Mouse (Mus musculus): ENCODE results near the gene Prkca. TPM values are rescaled to one million over a fixed set of nuclear protein-coding genes. Genes with fewer than 3 reads are reported as not detected.

The Prkca gene
- polyA plus RNA-seq, 1 experiment from 2014 or later: 5.4 TPM

- Histone ChIP-seq H3K4me1 (no peaks in the 10 kb centered on the region), H3K9ac (replicated peaks) (no peak overlapping the region), H3K27ac (replicated peaks) (no peak overlapping the region), H3K9me3 (no peaks in the 10 kb centered on the region), H3K27me3 (no peaks in the 10 kb centered on the region), H3K4me3 (no peak overlapping the region), H3K4me2 (replicated peaks) (no peak overlapping the region), H3K36me3 (no peaks in the 10 kb centered on the region)
- no peak for ATAC-seq (ENCODE audit: low FRiP score, low read depth)
Observed at GRCm38 (mm10) chr11:108082673-108083072, 261.1 kb downstream of the Prkca start.

DNA sequence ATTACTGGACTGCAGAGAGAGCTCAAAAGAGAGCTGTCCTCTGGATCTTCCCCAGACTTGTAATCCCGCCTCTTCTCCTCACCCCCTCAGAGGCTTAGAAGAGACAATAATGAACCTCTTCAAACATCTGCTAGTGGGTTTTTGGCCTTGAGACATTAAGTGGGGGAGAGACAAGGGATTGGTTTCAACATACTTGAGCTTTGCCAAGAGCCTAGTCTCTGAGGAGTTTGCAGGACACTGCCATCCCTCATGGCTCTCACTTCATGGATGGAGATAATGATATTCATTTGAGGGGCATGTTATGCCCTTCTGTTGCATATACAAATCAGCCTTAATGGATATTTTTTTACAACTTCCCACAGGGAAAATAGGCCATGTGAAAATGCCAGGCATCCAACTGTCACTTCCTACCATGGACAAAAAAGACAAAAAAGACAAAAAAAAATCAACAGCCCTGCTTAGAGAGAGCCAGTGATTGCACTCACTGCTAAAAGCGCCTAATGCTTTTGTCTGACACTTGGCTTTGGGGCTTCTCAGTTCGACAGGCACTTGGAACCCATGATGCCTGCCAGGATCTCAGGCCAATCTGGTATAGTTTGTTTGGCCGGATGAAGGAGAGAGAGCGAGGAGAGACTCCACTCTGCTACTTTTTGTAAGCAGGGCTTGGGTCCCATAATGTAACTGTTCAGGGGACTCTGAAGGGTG lies 263.6 kb downstream of the Prkca start:
- H3K4me3 ChIP-seq: no peak overlapping the region
- ATAC-seq (ENCODE audit: low FRiP score, low read depth): no peak

DNA sequence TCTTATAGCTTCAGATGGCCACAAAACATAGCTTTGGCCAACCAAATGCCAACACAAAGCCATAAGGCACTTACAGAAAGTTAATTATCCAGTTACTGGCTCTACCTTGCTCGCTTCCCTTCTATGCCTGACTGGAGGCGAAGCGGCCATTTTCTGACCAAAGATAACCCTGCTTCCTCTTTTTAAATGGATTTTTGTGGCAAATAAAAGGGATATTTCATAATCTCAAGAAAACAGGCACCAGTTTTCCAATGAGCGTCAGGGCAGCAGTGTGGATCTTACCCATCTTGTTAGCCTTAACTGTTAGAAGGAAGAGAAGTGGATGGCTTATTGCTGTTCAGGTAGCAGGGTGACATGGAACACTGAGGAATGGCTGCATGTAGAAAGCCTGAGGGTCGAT lies 264.3 kb downstream of the Prkca start:
- no peak for ATAC-seq (ENCODE audit: low FRiP score, low read depth)
- Histone ChIP-seq H3K4me2 (replicated peaks) (no peak overlapping the region), H3K27ac (replicated peaks) (no peak overlapping the region), H3K9ac (replicated peaks) (no peak overlapping the region), H3K4me1 (no peaks in the 10 kb centered on the region), H3K9me3 (no peaks in the 10 kb centered on the region), H3K4me3 (no peak overlapping the region), H3K27me3 (no peaks in the 10 kb centered on the region), H3K36me3 (no peaks in the 10 kb centered on the region)
- 96% methylated on average over 5 of the region's 5 CpGs for WGBS

More for the DNA sequence above, 263.6 kb downstream of the Prkca start:
- H3K27me3 ChIP-seq: no peaks in the 10 kb centered on the region
- H3K4me1 ChIP-seq: no peaks in the 10 kb centered on the region
- H3K36me3 ChIP-seq: no peaks in the 10 kb centered on the region
- H3K4me2 ChIP-seq (replicated peaks): no peak overlapping the region
- 83% methylated on average over 5 of the region's 5 CpGs for WGBS
- no peak overlapping the region for H3K9ac ChIP-seq (replicated peaks)
- H3K27ac ChIP-seq (replicated peaks): no peak overlapping the region
- no peaks in the 10 kb centered on the region for H3K9me3 ChIP-seq

- Histone ChIP-seq H3K9me3 (no peaks in the 10 kb centered on the region), H3K4me3 (no peak overlapping the region), H3K27me3 (no peaks in the 10 kb centered on the region), H3K27ac (replicated peaks) (no peak overlapping the region), H3K4me1 (no peaks in the 10 kb centered on the region), H3K9ac (replicated peaks) (no peak overlapping the region), H3K36me3 (no peaks in the 10 kb centered on the region), H3K4me2 (replicated peaks) (no peak overlapping the region)
- WGBS: 88% methylated on average over 3 of the region's 3 CpGs
- ATAC-seq (ENCODE audit: low FRiP score, low read depth): no peak
Observed at GRCm38 (mm10) chr11:108077514-108077913, 266.2 kb downstream of the Prkca start.

- Histone ChIP-seq H3K9ac (replicated peaks) (no peak overlapping the region), H3K9me3 (no peaks in the 10 kb centered on the region), H3K36me3 (no peaks in the 10 kb centered on the region), H3K4me3 (no peak overlapping the region), H3K4me2 (replicated peaks) (no peak overlapping the region), H3K27ac (replicated peaks) (no peak overlapping the region), H3K27me3 (no peaks in the 10 kb centered on the region), H3K4me1 (no peaks in the 10 kb centered on the region)
- ATAC-seq (ENCODE audit: low FRiP score, low read depth): no peak
- WGBS: 77% methylated on average over 6 of the region's 6 CpGs
Observed at GRCm38 (mm10) chr11:108072606-108073243, 271.0 kb downstream of the Prkca start.

- Histone ChIP-seq H3K27ac (replicated peaks) (no peak overlapping the region), H3K36me3 (no peaks in the 10 kb centered on the region), H3K4me3 (no peak overlapping the region), H3K9ac (replicated peaks) (no peak overlapping the region), H3K4me1 (no peaks in the 10 kb centered on the region), H3K4me2 (replicated peaks) (no peak overlapping the region), H3K27me3 (no peaks in the 10 kb centered on the region), H3K9me3 (no peaks in the 10 kb centered on the region)
- ATAC-seq (ENCODE audit: low FRiP score, low read depth): no peak
- WGBS: 80% methylated on average over 6 of the region's 6 CpGs
Observed at GRCm38 (mm10) chr11:108071230-108071629, 272.5 kb downstream of the Prkca start.

DNA sequence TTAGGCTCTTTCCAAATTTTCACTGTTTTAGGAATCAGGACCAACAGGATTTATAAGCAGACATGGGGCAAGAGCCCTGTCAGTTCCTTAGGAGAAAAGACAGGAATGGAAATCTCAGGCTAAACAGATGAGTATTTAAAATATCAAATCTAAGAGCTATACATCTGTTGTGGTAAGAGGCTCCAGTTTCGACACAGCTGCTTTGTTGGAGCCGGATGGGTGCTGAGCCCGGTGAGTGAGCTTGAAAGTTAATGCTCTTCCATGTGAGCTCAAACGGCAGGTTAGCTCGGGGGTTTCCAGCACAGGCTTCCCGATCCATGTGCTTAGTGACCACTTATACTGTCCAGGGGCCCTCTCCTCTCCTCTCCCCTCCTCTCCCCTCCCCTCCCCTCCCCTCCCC lies 273.7 kb downstream of the Prkca start:
- no peak overlapping the region for H3K4me3 ChIP-seq
- no peaks in the 10 kb centered on the region for H3K27me3 ChIP-seq
- H3K4me1 ChIP-seq: no peaks in the 10 kb centered on the region
- no peak overlapping the region for H3K4me2 ChIP-seq (replicated peaks)
- WGBS: 58% methylated on average over 6 of the region's 6 CpGs
- no peak overlapping the region for H3K9ac ChIP-seq (replicated peaks)
- no peak for ATAC-seq (ENCODE audit: low FRiP score, low read depth)
- no peaks in the 10 kb centered on the region for H3K36me3 ChIP-seq
- H3K9me3 ChIP-seq: no peaks in the 10 kb centered on the region
- H3K27ac ChIP-seq (replicated peaks): no peak overlapping the region

- 85% methylated on average over 5 of the region's 5 CpGs for WGBS
- no peaks in the 10 kb centered on the region for H3K9me3 ChIP-seq
- no peak for ATAC-seq (ENCODE audit: low FRiP score, low read depth)
Observed at GRCm38 (mm10) chr11:108068430-108068829, 275.3 kb downstream of the Prkca start.

DNA sequence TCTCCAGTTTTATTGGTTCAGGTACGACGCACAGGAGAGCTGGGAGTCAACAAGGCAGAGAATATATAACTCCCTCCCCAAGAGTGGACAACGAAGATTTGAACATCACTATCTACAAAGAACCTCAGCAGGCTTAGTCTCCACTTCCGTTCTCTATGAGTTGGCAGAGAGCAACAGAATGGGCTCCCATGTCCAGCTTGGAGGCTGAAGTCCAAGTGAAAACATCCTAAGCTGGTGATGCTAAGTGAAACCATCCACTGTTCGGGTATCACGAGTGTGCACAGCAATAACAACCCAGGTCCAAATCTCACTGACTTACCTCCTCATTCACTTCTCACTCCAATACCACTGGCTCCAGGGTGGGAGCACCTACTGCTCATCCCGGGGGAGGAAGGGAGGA lies 276.6 kb downstream of the Prkca start:
- no peaks in the 10 kb centered on the region for H3K36me3 ChIP-seq

More at GRCm38 (mm10) chr11:108068430-108068829, 275.3 kb downstream of the Prkca start:
- Histone ChIP-seq H3K27ac (replicated peaks) (no peak overlapping the region), H3K4me3 (no peak overlapping the region), H3K36me3 (no peaks in the 10 kb centered on the region), H3K9ac (replicated peaks) (no peak overlapping the region), H3K4me1 (no peaks in the 10 kb centered on the region), H3K27me3 (no peaks in the 10 kb centered on the region), H3K4me2 (replicated peaks) (no peak overlapping the region)

DNA sequence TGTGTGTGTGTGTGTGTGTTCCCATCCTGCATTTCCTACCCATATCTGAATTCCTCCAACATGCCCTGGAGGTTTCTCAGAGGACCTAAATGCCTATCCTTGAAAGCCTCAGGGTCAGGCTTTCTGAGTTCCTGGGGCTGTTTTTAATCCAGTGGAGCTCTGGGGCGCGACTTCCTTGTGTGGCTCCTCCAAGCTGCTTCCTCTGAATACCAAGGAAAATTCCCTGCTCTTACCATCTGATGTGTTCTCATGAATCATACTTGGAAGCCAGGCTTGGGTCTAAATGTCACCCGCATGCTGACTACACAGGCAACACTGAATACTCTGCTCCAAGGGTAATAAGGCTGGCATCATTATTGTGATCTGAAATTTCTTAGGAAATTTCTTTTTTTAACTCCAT lies 279.3 kb downstream of the Prkca start:
- ATAC-seq (ENCODE audit: low FRiP score, low read depth): no peak
- Histone ChIP-seq H3K4me3 (no peak overlapping the region), H3K27ac (replicated peaks) (no peak overlapping the region), H3K4me1 (no peaks in the 10 kb centered on the region), H3K36me3 (no peaks in the 10 kb centered on the region), H3K9ac (replicated peaks) (no peak overlapping the region), H3K9me3 (no peaks in the 10 kb centered on the region), H3K4me2 (replicated peaks) (no peak overlapping the region), H3K27me3 (no peaks in the 10 kb centered on the region)
- 83% methylated on average over 3 of the region's 3 CpGs for WGBS

More for the DNA sequence above, 276.6 kb downstream of the Prkca start:
- Histone ChIP-seq H3K4me3 (no peak overlapping the region), H3K27ac (replicated peaks) (no peak overlapping the region), H3K9ac (replicated peaks) (no peak overlapping the region), H3K9me3 (no peaks in the 10 kb centered on the region), H3K4me1 (no peaks in the 10 kb centered on the region), H3K27me3 (no peaks in the 10 kb centered on the region), H3K4me2 (replicated peaks) (no peak overlapping the region)
- WGBS: 91% methylated on average over 7 of the region's 7 CpGs
- ATAC-seq (ENCODE audit: low FRiP score, low read depth): no peak

DNA sequence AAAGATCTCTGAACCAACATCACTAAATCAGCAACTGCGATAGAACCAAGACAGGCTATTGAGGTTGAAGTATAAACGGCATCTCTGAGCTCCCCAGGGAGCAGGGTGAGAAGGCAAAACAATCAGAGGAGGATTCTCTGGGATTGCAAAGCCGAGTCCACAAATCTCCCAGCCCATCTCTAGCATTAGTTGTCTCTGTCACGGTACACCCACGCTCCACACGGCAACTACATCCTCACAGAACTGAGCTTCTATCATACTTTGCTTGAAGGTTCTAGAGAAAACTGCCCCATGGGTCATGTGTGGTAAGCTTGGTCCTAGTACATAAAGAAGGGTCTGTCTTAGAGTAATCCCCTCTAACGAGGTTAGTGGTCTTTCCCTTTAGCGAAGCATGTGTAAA lies 280.6 kb downstream of the Prkca start:
- Histone ChIP-seq H3K4me2 (replicated peaks) (no peak overlapping the region), H3K4me1 (no peaks in the 10 kb centered on the region), H3K9ac (replicated peaks) (no peak overlapping the region), H3K27me3 (no peaks in the 10 kb centered on the region), H3K27ac (replicated peaks) (no peak overlapping the region), H3K36me3 (no peaks in the 10 kb centered on the region), H3K9me3 (no peaks in the 10 kb centered on the region), H3K4me3 (no peak overlapping the region)
- WGBS: 58% methylated on average over 8 of the region's 8 CpGs
- ATAC-seq (ENCODE audit: low FRiP score, low read depth): no peak

DNA sequence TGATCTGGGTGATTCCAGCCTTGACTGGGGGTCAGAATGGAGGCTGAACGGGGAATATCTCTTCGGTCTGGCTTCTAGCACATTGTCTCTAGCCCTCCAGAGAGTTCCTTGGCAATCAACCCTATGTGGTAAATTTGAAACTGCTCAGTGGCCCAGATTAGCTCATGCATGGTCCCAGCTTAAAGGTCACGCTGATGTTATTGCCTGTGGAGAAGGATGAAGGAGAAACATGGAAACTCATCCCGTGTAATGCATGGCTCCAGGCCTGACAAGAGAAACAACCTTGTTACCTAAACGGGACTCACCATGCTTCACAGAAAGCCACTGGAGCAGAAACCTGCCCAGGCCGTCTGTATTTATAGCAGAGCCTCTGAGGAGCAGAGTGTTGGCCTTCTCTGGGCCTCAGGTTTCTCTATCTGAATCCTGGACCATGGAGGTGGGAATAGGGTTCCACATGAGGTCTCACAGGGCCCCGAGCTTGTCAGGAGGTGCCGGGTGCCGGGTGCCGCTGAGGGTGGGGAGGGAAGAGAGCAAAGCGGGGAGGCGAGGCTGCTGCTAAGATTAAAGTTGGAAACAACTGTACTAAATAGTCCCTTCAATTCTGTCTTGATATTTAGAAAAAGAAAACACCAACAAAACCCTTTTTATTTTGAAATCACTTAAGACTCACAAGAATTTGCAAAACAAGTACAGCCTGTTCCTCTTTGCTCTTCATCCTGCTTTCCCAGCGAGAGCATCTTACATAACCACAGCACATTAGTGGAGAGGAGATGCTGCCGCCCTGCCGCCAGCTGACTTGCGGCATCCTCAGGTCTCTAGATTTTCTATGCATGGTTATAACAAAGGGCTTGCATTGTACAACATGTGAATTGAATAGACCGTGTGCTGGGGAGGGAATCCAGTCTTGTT lies 281.9 kb downstream of the Prkca start:
- no peak overlapping the region for H3K9ac ChIP-seq (replicated peaks)
- H3K27me3 ChIP-seq: no peaks in the 10 kb centered on the region
- WGBS: 83% methylated on average over 17 of the region's 17 CpGs
- H3K27ac ChIP-seq (replicated peaks): no peak overlapping the region
- no peak overlapping the region for H3K4me3 ChIP-seq
- H3K36me3 ChIP-seq: no peaks in the 10 kb centered on the region
- H3K4me1 ChIP-seq: no peaks in the 10 kb centered on the region
- H3K4me2 ChIP-seq (replicated peaks): no peak overlapping the region
- ATAC-seq (ENCODE audit: low FRiP score, low read depth): no peak
- no peaks in the 10 kb centered on the region for H3K9me3 ChIP-seq
